Mouse (Mus musculus): ENCODE measurements at regions not wholly inside any gene's neighbourhood (a gene's known extent, or its start where the extent isn't known, plus 50 kb on each side); places are given as distances from the start of the nearest gene placed in this dataset.

DNA sequence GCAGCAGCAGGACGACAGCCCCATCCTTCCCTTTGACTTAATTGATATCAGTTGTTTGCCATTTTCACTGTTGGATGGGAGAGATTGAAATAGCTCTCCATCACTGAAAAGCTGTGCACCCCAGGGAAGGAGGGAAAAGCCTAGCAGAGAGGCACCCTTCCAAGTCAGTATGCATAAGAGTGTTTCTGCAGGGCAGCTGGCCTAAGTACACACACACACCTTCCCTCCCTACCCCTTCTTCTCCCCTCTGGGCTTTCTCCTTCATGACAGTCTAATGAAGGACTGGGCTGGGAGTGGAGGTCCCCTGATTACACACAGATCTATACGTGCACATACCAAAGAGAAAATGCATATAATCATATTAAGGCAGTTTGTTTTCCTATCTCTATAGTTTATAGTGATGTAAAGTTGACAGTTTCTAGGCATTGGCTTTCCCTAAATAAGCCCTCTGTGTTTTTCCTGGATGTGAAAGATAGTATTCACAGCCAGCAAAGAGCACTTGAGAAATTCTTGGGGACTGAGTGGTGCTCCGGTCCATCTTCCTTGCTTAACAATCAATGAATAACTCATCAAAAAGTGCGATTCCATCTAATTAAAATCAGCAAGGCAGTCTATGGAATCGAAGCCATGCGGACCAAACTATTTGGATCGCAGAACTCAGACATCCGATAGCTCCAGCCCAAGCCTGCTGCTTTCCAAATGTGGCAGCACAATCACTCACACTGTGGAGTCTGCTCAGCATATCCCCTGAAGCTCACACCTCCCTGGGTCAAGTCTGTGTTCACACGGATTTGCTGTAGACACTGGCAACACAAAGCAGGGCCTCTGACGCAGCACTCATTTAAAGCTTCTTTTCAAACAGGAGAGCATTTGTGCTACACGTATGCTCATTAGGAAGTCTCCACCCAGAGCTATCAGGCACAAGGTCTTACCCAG, 224.9 kb upstream of the Sfrp2 start:
- no peak for TF ChIP-seq CTCF (IDR thresholded peaks at IDR 0.05; ENCODE audit: control insufficient read depth, insufficient read depth, insufficient read length)
- no peak for TF ChIP-seq MYOG (IDR thresholded peaks at IDR 0.05; ENCODE audit: control insufficient read depth, extremely low read depth, insufficient read length)
- TF ChIP-seq MAX (IDR thresholded peaks at IDR 0.05) = no peak
